Mouse (Mus musculus) brain, embryonic 18.5 days (tissue): Measurements from ENCODE around the gene Mroh2a.

Experiments used
- DNase-seq: peaks from one replicate; pipeline ENCODE4 v3.0.0-alpha.2; 2012; ENCODE audit warnings: low read depth, low spot score

Mroh2a gene

DNA sequence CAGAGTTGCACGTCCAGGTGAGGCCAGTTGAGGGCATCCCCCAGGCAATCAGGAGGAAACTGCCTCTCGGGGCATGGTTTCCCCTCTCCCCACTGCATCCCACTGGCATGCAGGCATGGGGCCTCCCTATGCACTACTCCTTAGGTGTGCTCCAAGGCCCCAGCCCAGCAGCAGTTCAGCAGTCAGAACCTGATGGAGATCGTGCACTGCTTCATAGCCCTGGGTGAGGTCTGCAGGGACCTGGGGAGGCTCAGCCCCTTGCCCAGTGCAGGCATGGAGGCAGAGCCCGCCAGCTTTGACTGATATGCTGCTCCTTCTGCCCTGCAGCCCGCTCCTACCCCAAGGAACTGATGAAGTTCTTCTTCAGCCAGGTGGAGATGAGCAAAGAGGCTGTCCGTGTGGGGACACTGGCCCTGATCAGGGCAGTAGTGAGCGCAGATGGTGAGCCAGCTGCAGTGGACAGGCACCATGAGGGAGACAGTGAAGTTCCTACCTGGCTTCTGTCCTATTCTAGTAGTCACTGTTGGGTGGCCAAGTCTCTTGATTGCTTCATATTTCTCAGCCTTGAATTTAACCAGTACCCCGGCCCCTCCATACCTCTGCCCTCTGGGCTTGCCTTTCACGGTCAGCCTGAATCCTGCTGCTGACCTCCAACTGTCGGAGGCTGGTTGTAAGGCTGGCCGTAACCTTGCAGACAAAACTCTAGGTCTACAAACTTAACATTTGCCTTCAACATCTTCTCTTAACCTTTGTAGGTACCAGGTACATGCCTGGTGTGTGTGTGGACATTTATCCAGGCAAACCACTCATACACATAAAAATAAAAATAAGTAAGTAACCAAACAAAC, 8.5 kb downstream of the Mroh2a start:
- no peak for DNase-seq

DNA sequence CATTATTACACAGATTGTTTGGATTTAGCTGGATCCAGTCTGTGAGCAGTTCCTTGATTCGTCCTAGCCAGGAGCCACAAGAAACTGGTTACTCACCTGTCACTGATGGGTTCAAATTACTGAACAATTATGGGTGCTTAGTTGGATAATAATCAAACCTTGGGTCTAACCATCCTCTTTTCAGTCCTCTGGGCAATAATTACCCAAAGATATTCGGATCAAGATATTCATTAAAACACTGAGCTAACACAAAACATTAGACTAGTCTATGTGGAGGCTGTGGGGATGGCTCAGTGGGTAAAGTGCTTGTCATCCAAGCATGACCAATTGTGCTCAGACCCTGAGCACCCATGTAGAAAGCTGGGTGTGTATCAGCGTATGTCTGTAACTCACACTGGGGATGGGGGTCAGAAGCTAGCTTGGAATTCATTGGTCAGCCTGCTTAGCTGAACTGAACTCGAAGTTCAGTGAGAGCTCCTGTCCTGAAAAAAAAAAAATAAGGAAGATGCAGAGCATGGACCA, 9.2 kb downstream of the Mroh2a start:
- DNase-seq = no peak

DNA sequence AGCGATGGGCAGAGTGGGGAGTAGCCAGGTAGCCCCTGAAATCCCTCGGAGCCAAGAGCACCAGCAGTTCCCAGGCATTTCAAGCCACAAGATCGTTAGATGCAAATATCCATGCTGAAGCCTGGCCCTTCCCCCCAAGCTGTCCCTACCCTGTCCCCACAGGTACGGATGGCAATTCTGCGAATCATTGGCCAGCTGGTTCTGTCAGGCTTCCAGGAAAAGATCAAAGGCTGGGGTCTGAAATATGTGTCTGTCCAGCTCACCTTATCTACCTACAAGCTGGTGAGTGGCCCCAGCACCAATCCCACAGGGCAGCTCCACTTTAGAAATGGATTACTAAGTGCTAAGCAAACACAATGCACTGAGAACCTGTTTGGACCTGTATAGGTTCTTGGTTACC, 10.5 kb downstream of the Mroh2a start:
- DNase-seq = no peak

DNA sequence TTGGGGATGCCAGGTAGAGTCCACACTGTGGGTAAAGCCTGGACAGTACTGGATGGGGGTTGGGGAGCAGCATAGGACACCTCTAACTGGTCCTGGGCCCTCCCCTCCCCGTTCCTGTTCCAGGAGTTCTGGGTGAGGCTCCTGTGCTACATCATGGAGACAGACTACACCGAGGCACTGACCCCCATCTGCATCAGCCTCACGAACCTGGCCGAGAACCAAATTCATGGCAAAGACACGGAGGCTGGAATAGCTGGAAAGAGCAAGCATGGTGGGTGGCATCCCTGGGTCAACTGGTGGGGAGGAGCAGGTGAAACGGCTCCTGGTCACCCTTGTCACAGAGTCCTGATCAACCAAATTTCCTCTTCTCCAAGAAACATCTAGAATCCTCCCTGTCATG, 12.0 kb downstream of the Mroh2a start:
- DNase-seq = no peak

DNA sequence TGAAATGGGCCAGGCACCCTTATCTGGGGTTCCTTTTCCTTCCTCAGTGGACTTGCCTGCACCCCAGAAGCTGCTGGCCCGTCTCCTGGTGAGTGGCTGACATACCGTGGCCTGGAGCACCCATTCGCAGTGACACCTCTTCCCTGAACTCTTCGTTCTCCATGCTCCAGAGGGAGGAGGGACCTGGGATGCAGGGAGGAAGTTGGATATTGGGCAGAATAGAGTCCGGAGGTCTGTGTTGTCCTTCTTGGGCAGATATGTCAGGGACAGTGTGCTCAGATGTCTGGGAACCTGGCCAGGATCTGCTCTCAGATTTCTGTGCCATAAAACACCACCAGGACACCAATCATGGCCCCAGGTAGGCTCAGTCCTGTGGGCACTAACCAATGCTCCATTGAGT, 13.3 kb downstream of the Mroh2a start:
- DNase-seq = no peak

DNA sequence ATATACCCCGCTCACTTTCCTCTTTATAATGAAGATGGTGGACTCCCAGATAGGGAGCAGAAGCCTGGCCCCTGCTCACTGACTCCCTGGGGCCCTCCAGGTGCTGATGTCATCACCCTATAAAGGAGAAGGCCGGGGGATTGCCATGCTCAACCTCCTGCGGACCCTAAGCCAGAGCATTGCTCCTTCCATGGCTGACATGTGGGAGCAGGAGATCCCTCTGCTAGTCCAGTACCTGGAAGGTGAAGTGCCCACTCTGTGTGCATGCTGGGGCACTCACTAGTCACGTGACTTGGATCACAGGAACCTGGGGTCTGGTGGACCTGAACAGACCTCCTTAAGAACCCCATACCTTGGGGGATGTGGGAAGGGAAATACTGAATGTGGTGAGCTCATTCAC, 13.8 kb downstream of the Mroh2a start:
- DNase-seq = no peak

DNA sequence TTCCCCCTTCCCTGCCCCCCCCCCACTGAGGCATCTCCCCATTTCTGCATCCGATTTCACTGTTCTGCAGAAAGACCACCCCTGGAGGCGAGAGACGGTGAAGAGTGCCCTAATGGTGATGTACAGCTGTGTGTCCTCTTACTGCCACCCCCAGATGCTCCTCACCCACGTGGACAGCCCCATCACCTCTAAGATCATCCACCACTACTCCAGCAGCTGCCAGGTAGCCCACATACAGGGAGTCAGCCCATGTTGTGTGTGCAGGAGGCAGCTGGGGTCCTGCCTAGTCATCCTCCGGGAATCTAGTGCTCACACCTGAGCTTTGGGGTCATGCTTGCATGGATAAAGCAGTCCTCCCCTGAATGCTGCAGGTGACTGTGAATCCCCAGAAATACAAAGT, 17.1 kb downstream of the Mroh2a start:
- no peak for DNase-seq

DNA sequence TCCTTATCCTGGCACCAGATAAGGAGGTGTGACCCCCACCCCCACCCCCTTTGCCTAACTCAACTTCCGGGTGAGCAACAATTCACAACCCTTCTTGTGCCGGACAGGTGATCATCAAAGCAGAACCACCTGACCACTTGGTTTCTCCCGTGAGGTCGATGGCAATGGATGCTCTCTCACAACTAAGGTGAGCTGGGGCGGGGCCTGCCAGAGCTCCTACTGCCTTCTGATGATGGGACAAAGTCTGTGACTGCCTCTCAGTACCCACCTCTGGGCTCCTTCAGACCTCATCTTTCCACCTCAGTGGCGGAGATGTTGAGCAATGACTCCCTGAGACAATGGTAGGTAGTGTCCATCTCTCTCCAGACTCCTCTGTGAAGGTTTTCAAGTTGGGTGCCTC, 19.1 kb downstream of the Mroh2a start:
- DNase-seq = no peak

DNA sequence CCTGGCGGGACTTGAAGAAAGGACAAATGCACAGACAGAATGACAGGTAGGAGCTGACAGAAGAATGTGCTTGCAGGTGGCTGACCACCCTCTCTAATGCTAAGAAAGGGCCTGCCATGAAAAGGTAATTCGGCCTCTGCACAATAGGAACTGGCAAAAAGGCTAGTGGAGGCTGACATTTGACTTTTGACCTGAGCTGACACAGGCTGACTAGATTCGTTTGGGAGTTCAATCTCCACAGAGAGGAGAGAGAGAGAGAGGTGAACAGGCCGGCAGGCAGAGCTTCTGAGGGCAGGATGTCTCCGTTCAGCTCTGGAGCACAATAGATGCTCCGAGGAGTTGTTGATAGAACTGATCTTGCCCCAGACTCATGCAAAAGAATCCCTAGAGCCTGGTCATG, 19.6 kb downstream of the Mroh2a start:
- no peak for DNase-seq

DNA sequence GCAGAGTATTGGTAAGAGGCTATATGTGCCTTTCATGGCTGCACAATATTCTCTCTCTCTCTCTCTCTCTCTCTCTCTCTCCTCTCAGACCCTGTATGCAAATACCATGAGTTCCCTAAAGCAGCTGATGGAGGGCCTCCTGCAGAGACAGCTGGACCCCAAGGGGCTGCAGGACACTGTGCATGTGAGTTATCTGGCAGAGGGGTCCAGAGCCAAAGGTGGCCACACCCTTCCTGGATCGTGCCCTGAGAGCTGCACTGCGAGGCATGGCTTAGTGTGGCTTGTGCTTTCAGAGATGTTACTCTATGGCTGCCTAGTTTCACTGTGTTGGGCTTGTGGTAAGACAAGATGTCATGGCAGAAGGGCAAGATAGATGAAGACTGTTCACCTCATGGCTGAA, 20.9 kb downstream of the Mroh2a start:
- DNase-seq = no peak

DNA sequence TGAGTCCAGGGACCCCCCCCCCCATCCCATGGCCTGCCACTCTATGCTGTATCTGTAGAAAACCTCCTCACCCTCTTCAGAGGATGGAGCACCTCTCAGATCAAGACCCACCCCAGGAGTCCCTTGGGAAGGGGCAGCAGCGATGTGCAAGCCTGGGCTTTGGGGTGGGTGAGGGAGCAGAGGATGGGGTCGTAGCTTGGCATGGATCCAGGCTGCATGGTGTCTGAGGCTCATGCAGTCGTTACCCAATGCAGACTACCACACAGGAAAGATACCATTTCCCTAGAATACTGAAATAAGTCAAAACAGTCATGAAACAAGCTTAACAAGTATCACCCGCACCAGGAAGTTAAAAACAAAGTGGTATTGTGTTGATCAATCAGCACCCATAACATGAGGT, 21.9 kb downstream of the Mroh2a start:
- no peak for DNase-seq

DNA sequence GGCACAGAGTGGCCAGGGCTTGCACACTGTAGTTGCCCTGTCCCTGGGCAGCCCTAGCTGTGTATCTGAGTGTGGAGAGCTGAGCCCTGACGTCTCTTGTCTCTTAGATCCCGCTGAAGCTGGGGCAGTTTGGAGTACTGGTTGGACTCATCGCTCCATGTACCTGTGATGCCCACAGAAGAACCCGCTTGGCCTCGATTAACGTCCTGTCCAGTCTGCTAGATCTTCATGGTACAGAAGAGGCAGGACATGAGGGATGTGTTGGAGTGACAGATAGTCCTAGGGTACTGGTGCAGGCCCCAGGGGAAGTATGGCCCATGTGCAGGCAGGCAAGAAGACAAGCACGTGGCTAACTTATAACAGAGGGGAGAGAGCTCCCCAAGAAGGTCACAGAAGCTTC, 22.8 kb downstream of the Mroh2a start:
- DNase-seq = no peak

DNA sequence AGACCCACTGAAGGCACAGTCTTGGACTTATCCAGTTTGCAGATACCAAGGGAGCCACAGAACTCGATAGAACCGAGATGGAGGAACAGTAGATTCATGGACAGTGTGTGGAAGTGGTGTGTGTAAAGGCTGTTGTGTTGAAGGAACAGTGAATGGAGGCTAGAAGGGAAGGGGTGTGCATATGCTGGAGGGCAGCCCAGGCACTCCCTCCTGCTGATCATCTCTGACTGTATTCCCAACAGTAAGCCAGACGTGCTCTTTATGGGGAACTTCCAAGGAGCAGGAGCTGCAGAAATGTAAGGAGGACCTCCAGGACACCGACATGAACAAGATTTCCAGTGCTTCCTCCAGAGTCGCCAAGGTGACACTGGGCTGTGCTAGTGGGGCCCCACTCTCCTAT, 23.2 kb downstream of the Mroh2a start:
- DNase-seq = no peak

DNA sequence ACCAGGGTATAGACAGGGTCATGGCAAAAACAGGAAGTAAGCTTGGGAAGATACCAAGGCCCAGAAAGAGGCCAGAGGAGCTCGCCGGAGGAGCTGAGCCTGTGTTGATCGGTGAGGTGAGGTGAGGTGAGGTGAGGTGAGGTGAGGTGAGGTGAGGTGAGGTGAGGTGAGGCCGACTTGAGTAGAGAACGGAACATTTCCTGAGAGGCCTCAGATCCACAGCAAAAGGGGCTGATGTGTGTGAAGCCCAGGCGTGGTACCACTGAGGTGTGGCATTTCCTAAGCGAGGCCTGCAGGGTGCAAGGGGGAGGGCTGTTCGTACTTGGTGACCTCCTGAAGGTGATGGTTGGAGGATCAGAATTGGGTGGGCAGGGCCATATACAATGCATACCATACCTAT, 26.3 kb downstream of the Mroh2a start:
- DNase-seq = no peak

DNA sequence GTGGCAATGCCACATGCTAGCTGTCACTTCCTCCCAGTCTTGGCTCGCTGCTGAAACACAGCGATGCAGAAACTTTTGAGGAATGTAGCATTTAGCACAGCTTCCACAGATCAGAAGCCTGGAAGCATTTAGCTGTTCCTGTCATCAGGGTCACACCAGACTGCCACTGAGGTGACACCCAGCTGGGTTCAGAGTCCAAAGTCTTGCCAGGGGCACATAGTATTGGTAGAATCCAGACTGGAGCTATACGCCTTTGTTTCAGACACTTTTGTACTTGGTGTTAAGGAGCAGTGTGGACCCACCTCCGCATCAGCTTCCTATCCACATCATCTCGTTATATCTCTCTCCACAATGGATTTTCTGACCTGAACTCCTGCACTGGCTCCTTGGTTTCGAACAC, 26.8 kb downstream of the Mroh2a start:
- DNase-seq = no peak

DNA sequence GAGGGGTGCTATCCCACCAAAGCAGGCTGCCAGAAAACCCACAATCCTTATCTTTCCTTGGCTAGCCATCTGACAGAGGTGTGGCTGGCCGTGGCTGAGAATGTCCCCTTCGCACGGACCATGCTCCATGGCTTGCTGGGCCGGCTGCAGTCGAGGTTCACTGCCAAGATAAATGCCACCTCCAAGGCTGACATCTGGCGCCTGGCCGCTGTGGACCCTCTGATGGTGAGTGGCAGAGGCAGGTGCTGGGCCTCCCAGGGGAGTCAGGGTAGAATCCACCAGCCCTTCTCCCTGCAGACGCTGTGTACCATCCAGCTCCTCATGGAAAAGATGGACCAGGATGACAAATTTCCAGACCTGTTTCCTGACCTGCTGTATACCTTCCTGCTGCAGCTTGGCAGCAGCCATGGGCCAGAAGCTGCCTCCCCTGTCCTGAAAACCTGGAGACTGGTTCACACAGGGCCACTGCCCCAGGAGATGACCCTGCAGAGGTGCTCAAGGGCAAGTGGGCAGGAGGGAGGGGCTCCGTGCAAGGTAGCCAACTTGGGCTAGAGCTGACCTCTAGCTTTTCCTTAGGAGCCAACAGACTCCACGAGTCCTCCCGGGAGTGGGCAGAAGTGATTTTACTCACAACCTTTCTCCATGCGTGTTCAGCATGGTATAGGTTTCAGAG, 28.1 kb downstream of the Mroh2a start:
- DNase-seq = no peak

DNA sequence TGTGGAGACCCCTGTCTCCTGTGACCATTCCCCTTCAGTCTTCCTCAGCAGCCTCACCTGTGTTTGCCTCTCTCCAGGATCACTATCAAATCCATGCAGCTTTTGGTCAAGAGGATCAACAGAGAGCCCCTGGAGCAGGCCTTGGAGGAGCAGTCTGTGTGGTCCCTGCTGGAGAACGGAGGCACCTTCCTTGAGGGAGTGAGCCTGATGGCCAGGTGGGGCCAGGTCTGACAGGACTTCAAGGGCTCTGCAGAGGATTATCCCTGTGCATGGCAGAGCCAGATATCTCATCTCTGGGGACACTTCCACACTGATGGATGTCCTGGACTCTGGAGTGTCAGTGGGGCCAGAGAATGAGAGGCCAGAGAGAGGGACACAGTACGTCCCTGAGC, 28.7 kb downstream of the Mroh2a start:
- no peak for DNase-seq

DNA sequence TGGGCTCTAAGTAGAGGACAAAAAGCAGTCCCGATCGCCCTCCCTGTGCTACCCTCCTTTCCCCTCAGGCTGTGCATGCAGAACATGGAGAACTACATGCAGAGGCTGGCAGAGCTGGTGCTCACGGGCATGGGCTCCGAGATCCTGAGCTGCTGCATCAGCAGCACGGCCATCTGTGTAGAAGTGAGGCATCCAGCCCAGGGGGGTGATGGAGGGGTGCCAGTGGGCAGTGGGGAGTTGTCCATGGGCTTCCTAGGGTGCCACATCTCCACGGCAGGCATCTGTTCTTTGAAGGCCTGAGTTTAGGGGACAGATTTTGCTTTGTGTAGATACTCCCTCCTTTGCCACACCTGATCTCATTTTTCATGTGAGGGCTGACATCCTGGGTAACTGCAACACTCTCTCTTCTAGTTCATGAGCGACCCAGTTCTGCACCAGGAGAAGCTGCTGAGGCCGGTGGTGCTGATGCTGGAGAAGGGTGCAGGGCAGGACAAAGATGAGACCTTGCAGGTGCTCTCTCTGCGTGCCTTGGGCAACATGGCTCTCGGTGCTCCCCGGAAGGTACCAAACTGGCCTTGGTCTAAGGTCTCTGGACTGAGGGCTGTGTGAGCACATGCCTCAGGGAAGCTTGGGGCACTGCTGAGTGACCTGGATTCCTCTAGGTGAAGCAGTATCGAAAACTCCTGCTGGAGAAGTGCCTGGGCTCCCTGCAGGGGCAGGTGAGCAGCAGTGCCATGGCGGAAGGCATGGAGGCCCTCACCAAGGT, 29.4 kb downstream of the Mroh2a start:
- DNase-seq = no peak

DNA sequence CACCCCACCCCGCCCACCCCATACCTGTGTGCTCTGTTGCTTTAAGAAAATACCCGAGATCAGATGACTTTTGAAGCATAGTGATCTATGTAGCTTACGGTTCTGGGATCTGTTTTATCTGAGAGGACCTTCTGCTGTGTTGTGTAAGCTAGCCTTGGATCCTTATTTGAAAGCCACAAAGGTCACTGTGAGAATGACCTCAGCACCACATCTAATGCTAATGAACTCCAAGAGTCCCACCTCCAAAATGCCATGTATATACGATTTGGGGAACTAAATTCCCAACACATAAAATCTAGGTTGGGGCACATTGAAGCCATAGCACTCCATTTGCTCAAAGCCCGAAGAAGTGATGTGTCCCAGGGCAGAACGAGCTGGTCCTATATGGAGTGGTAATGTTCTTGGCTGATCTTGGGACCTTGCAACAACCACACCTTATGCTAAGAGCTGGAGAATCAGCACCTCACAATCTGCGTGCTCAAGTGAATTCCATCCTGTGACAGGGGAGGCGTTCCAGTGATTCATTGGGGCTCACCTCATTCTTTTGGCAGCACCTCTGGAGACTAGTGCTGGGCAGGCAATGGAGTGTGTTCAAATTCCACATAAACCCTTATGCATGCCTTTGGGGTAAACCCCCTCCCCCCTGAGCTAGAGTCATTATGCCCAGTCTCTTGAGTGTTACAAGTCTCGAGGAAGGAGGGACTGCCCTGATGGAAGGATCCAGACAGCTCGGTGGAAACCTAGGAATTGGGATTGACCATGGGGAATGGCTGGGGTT, 30.3 kb downstream of the Mroh2a start:
- DNase-seq = no peak

DNA sequence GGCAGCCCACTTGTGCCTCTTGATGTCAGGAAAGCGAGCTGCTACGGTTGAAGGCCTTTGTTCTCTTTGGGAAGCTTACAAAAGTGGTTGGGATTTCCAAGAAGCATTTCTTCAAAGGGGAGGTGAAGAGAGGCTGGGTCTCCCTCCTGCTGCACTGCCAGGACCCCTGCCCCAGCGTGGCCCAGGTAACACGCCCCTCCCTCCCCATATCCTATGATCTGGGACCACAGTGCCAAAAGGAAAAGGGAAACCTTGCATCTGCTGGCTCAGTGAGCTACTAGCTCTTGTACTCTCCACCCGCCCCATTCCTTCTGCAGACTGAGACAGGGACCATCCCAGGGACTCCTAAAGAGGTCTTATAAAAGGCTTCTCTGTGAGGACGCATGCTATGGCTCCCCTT, 30.9 kb downstream of the Mroh2a start:
- DNase-seq = no peak

DNA sequence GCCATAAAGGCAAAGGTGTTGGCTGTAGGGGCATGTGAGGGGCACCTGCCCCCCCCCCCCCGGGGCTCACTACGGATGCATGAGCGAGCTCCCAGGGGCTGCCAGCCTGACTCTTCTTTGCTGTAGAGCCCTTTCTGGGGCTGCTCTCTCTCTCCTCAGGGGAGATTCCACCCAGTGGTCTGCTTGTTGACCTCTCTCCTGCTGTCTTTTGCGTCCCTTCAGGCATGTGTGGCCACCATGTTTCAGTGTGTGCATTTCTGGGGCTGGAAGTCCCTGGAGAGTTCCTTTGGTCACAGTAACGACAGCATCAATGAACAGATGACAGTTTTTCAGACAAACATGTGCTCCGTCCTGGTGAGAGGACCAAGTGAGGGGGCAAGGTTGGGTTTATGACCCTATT, 31.6 kb downstream of the Mroh2a start:
- no peak for DNase-seq
